Mouse (Mus musculus): ENCODE measurements at regions not wholly inside any gene's neighbourhood (a gene's known extent, or its start where the extent isn't known, plus 50 kb on each side); places are given as distances from the start of the nearest gene placed in this dataset.

GRCm38 (mm10) chr3:154467581-154468374 is 128.7 kb upstream of the Cryz start:
- TF ChIP-seq POLR2A (IDR thresholded peaks at IDR 0.05; ENCODE audit: borderline replicate concordance, low read depth, low read length) = no peak
- TF ChIP-seq CTCF (IDR thresholded peaks at IDR 0.05; ENCODE audit: low read depth, low read length) = no peak
